Mouse (Mus musculus) urinary bladder, postnatal 36 days (tissue): ENCODE results near the gene Magi1.

ENCODE experiments used
- DNase-seq, 2 experiments: peaks; one replicate each; pipeline ENCODE4 v3.0.0; 2022; ENCODE audit warnings: low spot score in 2 of 2, mixed read lengths in 1 of 2

Magi1 gene

DNA sequence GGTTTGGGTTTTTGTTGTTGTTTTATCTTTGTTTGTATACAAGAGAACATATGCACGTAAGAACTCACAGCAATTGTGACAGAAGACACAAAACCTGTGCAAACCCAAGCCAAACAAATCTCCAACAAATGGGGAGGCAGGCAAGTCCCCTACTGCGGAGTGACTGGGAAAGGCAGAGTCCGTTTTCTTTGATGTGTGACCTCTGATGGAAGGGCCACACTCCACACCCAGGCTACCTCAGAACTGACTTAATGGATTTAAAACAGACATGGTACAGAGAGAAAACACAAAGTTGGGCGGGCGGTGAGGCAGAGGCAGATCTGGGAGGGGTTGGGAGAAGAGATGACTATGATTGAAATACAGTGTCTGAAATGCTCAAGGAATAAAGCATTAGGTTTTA, 390.8 kb downstream of the Magi1 start:
- DNase-seq: no peak

DNA sequence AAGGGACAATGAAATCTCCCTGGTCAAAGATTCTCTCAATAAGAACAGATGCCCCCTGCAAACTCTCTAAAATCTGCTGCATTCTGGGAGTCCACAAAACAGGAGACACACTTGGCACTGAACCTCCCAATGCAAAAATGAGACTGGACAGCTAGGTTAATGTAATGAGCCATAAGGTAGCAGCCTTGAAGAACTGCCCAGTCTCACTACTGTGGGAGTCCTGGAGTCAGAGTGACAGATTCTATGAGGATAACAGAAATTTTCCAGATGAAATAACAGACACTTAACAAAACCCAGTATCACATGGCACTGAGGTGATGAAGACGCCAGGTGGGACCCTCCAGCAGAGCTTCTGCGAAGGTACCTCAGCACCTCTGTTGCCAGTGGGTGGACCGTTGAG, 393.7 kb downstream of the Magi1 start:
- no peak for DNase-seq

DNA sequence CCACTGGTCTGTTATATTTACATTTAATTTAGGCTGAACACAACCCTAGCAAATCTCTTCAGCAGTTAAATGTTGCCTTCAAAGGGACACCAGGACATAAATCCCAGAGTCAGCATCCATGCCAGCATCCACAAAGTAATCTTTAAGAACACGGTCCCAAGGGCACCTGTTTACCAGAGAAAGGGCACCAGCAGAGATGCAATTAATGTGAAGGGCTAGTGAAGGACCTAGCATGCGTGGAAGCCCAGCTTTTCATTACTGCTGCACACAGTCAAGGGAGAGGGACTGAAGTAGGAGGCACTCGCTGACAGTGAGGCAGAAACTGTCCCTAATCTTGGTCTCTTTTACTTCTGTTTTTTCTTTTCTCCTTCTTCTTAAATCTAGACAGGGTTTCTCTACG, 406.4 kb downstream of the Magi1 start:
- no peak for DNase-seq

DNA sequence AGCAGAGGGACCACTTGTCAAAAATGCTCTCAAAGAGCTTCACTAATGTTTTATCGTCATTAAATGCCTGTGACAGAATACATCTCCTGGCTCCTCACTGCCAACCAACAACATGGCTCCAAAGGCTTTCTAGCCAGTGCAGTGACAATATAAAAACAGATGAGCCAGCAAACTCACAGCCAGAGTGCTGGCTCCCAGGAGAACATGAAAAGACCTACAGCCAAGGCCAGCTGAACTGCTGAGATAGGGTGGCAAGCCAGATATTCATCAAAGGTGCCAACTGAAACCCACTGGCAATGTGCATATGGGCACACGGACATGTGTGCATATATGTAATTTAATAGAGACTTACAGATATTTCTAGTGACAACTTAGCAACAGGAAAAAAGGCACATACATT, 408.8 kb downstream of the Magi1 start:
- no peak for DNase-seq

DNA sequence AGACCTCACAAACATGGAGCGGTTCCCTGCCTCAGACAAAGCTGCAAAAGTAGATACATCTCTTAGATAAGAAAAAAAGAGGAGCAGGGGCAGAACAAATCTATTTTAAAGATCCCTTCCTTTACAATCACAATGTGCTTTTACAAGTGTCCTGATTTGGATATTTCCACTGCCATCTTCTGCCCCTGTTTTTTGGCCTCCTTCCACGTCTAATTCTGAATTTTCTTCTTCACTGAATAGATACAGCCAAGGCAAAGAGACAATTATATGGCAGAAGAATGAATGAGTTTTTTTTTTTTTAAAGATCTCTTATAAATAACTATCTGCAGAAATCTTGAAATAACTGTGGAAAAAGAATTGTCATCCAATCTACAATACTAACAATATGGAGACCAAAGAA, 409.3 kb downstream of the Magi1 start:
- no peak for DNase-seq

DNA sequence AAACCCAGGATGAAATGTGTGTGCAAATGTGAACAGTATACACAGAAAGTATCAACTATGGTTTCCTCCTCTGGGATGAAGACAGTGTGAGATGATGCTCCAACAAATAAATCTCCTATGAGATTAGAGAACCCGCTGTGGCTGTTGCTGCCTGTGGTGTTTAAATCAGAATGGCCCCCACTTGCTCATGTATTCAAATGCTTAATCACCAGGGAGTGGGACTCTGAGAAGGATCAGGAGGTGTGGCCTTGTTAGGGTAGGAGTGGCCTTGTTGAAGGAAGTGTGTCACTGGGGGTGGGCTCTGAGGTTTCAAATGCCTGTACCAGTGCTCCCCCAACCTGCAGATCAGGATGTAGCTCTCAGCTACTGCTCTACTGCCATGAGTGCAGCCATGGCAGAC, 410.2 kb downstream of the Magi1 start:
- no peak for DNase-seq

DNA sequence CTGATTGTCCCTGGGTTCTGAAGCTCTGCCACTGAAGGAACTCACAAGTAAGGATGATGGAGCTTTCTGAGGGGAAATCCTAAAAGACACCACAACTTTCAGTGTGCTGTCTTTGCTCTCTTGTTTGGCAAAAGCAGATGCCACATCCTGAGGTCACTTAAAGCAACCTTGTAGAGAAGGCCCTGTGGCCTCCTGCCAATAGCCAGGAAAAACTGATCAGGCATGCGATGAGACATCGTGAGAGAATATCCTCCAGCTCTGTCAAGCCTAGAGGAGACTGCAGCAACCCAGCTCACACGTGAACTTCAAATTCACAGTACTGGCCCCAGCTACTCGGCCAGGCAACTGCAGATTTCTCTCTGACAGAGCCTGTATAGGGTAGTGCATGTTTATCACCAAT, 412.2 kb downstream of the Magi1 start:
- DNase-seq: no peak

DNA sequence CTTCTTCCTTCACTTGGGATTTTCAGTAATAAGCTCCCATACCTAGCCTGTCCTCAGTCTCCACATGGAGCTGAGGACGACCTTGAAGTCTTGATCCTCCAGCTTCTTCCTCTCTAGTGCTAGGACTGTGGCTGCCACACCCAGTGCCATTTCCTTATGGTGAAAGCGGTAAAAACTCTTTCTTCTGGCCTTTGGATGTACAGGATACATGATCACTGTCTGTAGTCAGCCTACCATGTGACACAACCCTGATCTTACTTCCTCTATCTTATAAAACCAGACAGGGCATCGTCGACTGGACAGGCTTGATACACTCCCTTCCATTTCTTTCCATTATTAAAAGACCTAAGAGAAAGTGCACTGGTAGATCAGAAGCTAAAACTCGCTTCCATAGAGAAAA, 413.7 kb downstream of the Magi1 start:
- no peak for DNase-seq

DNA sequence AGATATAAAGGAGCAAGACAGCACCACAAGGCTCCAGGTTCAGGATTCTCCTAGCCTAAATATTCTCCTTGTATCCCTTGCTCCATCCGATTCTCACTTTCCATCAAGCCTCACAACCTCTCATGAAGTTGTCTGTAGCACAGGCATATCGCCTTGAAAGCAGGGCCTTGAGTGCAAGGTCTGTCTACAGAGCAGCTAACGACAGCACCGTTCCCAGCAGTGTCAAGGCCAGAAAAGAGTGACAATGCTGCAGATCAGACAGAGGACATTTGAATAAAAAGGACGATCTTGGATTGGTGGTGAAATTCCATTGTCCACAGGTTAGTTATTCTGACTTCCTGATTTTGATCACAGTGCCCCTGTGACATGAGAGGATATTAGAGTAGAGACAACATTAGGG, 421.5 kb downstream of the Magi1 start:
- DNase-seq: no peak

DNA sequence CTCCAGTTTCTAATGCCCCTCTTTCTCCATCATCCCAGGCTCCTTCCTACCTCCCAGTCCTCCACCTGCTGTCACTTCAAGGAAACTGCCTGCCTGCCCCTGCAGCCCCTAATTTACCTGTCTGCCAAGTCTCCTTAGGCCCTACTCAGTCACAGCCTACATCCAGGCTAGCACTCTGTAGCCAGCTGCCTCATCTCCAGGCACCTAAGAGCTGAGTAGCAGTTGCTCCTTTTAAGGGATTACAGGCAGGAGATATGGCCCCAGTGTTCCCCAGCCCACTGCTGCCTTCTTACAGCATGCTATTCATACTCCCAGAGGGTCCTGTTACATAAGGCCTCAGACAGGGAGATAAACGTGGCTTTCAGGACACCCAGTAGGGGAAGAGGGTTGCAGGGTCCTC, 426.9 kb downstream of the Magi1 start:
- no peak for DNase-seq

DNA sequence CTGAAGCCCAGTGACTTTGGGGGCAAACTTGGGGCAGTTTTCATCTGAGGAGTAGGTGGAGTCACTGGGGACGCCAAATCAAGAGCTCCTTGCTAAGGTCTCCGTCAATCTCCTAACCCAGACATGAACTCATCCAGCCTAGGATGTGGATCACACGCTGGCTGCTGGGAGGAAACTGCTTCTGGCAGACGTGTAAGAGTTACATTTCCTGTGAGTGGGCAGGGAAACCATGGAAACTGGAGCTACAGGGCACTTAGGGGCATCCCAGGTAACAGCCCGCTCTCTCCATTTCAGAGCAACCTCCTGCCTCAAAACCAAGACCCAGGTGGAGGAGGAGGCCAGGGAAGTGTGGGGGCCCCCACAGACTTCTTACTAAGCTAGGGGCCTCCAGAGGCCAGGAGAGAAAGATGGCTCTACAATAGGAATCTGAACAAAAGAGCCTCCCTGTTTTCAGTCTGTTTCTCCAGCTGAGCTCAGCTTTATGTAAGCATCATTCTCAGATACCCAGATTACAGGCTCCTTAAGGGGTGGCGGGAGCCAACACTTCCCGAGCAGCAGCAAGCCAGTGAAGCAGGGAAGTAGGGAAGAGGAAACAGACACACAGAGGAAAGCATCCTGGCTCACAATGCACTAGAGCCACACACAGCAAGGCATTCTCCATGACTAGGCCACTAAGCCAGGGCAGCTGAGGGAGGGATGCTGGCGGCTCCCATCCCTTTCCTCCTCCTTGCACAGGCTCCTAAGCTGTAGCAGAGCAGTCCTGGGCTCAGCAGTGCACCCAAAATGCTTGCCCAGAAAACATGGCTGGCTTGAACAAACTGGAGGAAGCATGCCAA, 427.7 kb downstream of the Magi1 start:
- no peak for DNase-seq

DNA sequence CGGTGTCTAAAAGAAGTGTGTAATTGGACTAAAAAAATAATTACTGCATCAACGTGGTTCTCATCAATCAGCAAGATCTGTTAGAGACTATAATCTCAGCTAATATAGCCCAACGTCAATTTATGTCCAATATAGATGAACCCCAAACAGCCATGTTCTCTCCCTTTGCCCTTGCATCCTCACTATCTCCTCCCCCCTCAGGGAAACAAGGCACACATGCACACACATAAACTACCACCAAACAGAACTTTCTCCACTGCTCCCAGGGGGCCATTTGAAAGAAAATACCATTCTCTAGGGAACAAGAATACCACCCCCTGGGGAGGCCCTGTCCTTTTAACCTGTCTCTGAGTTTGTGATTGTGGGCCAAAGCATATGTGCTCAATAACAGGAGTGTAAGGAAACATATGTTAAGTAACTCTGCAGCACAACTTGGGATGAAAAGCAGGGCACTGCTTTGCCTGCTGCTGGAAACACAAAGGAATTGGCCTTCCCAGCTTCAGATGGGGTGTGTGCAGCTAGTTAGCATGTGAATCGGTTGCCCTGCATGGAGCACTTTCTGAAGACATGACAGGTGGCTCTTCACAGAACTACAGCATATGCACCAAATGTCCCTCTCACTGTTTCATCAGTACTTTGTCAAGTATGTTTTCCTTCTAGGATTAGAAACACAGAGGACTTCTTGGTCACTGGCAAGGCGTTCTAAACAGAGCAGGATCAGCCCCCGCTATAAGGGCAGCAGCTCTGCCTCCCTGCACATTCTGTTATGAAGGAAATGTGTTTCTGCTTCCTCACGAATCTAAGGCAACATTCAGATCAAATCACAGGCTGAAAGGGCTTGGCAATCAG, 434.6 kb downstream of the Magi1 start:
- DNase-seq: no peak

DNA sequence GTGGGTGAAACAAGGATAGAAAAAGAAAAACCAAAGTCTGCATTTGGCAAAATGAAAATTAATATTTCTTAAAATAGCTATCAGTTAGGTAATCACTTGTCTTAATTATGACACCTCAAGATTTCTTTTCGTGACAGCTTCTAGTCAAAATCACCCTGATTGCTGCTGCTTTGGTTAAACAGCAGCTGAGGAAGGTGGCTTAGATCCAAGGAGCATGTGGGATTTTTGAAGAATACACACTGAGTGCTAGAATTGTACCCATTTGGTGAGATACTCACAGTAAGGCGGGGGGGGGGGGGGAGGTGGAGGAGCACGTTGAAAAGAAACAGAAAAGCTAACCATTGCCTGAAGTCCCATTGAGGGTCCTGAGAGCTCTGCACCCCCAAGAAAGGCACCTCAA, 438.2 kb downstream of the Magi1 start:
- DNase-seq: no peak

DNA sequence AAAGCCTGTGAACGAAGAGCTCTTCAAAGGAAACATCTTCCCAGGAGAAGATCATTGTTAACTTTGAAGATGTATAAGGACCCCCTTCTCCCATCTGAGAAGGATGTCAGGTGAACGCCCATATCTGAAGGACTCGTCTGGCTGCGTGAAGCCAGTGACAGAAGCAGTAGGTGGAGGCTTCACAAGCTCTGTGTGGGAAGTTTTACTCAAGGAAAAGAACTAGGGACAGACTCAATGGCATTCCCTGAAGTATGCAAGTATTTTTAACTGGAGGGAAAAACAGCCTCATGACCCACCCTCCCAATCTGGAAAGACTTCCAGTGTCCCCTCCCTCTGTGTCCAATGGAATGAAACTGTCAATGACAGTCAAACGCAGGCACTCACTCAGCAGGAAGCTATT, 438.6 kb downstream of the Magi1 start:
- DNase-seq: no peak

DNA sequence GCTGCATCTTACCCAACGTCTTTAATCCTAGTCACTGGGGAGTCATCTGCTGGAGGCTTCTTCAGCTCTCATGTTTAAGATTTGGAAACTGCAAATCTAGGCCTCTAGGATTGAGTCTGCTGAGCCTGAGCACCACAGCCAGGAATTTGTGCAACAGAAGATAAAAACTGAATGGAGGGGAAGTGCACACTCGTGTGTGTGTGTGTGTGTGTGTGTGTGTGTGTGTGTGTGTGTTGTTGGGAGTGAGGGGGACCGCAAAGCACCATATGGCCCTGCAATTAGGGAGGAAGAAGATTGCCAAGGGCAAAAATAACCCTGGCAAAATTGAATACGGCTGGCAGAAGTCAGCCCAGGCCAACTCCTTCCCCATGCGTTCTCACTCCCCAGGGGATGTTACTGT, 439.1 kb downstream of the Magi1 start:
- no peak for DNase-seq

DNA sequence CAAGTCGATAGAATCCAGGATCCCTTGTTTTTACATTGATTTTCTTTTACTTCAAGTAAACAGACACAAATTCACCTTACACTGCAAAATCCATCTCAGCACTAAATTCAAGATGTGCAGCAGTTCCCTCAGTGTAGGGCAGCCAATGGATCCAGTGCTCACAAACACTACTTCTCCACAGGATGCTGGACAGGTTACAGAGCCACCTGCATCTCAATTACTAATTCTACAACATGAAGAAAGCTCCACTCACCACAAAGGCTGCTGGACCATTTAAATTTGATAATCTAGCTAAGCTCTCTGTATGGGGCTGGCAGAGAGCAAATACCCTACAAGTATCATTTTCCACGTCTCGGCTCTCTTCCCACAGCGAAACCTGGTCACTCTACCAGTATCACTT, 445.3 kb downstream of the Magi1 start:
- DNase-seq: no peak

DNA sequence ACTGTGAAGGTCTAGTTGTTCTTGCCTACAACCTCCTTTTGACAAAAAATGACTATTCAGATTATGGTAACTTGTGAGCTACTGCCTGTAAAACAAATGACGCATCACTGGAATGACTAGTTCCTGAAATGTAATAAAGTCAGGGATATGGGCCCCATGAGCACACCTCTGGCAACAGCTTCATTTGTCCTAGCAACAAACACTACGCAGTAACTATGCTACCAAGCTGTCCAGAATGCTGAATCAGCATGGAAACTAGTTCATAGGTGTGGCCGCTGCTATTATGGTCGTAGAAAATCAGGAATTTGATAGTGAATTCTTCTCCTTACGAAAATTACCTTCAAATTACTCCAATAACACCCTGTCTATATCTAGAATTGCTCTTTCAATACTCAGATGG, 447.1 kb downstream of the Magi1 start:
- DNase-seq: no peak

DNA sequence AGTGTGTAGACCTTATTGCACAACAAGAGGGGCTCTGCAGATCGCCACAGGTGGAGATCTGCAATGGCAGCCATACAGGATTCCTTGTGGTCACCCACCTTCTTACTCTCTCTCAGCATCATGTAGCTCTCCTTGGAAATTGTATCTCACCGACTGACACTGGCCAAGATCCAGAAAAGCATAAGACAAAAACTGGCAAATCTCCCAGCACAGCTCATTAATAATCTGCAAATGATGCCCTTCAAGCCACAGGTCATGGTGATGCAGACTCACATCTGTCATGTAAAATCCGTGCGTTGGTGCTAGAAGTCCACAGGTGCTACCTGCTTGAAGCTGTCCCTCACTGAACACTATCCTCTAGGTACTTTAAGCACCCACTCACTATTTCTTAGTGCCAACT, 448.5 kb downstream of the Magi1 start:
- DNase-seq: no peak

DNA sequence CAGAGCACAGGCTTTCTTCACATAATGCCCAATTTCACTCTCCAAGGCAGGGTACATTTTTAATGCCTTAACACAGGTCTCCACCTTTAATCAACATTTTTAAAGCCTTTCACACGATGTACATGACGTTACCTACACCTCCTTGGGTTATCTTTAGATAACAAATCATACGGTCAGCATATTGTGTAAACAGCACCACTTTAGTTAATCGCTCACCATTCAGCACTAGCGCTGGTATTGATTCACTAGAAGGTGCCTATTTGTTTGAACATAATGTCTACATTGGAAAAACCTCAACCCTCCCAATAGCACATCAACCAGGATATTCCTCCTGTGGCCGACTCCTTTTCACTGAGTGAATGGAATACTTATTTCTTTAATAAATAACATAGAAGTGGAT, 455.5 kb downstream of the Magi1 start:
- no peak for DNase-seq

DNA sequence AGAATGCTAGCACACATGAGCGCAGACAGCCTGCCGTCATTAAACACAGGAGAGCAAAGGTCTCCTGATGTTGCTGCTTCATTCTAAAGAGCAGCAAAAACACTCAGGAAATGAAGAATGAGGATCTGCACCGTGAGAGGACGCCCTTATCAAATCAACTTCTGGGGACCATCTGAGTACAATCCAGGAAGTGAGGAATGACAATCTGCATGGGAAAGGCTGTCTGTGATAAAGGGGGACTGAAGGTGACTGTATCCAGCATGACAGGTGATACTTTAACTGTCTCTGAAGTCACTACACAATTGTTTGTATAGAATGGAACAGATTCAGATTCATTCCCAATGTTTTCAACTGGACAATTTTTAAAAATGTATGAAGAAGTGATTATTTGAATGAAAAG, 456.8 kb downstream of the Magi1 start:
- no peak for DNase-seq

DNA sequence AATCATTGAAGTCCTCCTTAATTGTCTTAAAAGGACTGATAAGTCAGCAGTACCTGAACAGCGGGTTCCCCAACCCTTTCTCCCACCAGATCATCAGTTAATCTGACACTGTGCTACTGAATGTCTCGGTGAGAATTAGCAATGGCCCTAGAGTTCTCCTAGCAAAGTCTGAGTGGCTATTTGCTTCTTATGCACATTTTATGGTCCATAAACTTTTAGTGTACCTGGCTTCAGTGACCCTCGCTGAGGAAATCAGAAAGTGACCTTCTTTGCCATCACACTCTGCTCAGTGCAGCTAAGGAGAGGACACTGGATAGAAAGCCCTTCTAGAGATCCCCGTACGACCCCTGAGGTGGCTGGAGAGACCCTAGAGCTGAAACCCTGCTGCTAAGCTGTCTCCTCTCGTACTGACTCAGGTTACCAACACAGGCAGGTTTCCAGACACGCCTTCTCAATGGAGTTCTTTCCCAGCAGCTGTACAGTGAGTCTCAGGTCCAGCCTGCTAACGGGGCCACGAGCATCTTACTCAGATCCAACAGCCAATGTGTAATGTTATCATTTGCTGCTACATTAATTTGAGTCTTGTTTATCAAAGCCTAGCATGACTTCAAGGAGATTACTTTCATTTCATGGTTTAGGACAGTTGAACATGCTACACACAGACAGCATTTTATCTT, 461.4 kb downstream of the Magi1 start:
- DNase-seq: no peak

DNA sequence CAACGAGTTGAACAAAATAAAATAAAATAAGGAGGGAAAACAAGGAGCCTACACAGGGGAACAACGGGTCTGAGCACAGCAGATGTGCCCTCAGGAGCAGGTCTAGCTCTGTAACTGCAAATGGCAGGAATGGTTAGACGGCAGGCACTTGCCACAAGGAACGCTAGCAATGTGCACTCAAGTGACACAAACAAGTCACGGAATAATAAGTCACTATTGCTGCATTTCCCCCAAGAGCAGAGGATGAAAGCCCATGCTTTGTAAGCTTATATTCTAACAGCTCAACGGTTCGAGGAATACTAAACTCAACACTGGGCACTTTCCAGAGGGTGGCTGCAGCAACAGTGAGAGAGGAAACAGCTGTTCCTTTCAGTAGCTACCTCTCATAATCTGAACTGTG, 462.2 kb downstream of the Magi1 start:
- no peak for DNase-seq

DNA sequence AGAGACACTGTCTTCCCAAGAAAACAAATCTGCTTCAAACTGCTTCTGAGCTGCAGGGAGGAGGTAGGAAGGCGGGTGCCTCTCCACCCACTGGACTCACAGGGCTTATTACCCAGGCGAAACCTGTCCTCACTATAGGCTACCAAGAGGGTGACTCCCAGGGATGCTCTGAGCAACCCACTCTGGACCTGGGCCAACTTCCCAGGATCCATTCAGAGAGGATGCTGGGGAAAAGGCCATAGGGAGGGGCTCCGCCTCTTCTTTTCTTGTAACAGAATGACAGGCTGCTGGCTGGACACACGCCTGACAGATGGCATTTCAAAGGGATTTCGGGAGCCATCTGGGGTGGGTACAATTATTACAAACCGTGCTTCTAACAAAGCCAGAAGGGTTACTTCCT, 463.8 kb downstream of the Magi1 start:
- DNase-seq: no peak
